Mouse (Mus musculus) liver, embryonic 14.5 days (tissue): ENCODE results near the gene Dnah14. TPM values are rescaled to one million over a fixed set of nuclear protein-coding genes. Genes with fewer than 3 reads are reported as not detected.

ENCODE experiments used
- ATAC-seq: fragments of 200-750 bp; cut with Nextera tagmentation; 2 replicates; pipeline ENCODE4 v1.8.0; 2017; ENCODE audit warnings: moderate number of reproducible peaks, mild to moderate bottlenecking, moderate library complexity; ENCODE audit not compliant: insufficient read depth
- DNase-seq, 3 experiments: peaks; one replicate each; pipeline ENCODE4 v3.0.0-alpha.2; 2012 to 2013; ENCODE audit warnings: low read depth in 3 of 3, low spot score in 3 of 3
- H3K27ac ChIP-seq: fragments of 300-500 bp; sonication (generic); 2 replicates; pipeline ENCODE4 v1.5.1; 2014; ENCODE audit warnings: moderate library complexity, mild to moderate bottlenecking, control low read depth, inconsistent platforms
- H3K27me3 ChIP-seq: fragments of 300-500 bp; sonication (generic); 2 replicates; pipeline ENCODE4 v1.6.1; 2014; ENCODE audit warnings: mild to moderate bottlenecking, low read length, moderate library complexity; ENCODE audit not compliant: control insufficient read depth, insufficient read depth
- H3K36me3 ChIP-seq: fragments of 300-500 bp; sonication (generic); replicated peaks from 2 replicates; pipeline ENCODE4 v1.6.1; 2014; ENCODE audit warnings: low read depth; ENCODE audit not compliant: control insufficient read depth, insufficient read depth
- H3K4me1 ChIP-seq, 2 experiments: fragments of 200-500 bp in 1 of 2; fragments of 300-500 bp in 1 of 2; sonication (generic) in 1 of 2; replicated peaks; 2 replicates each; pipeline ENCODE4 v1.6.1; 2012 to 2014; ENCODE audit warnings: antibody characterized with exemption in 1 of 2, inconsistent platforms in 1 of 2, low read length in 1 of 2; ENCODE audit not compliant: control insufficient read depth in 2 of 2, insufficient read depth in 2 of 2
- H3K4me2 ChIP-seq: fragments of 300-500 bp; sonication (generic); 2 replicates; pipeline ENCODE4 v1.6.1; 2014; ENCODE audit warnings: low read depth, mild to moderate bottlenecking, control low read depth, moderate library complexity
- H3K4me3 ChIP-seq, 2 experiments: fragments of 200-500 bp in 1 of 2; fragments of 300-500 bp in 1 of 2; sonication (generic) in 1 of 2; 2 replicates each; pipeline ENCODE4 v1.5.1; 2012 to 2014; ENCODE audit warnings: low read depth in 2 of 2, low read length in 2 of 2, mild to moderate bottlenecking in 2 of 2, control low read depth in 1 of 2, inconsistent platforms in 1 of 2, moderate library complexity in 1 of 2; ENCODE audit not compliant: insufficient read depth in 1 of 2
- H3K9ac ChIP-seq: fragments of 300-500 bp; sonication (generic); replicated peaks from 2 replicates; pipeline ENCODE4 v1.6.1; 2014; ENCODE audit warnings: mild to moderate bottlenecking, control low read depth, moderate library complexity
- H3K9me3 ChIP-seq: fragments of 300-500 bp; sonication (generic); 2 replicates; pipeline ENCODE4 v1.6.1; 2016; ENCODE audit warnings: low read length, mixed read lengths; ENCODE audit not compliant: control insufficient read depth
- CTCF ChIP-seq: IDR thresholded peaks from 2 replicates; pipeline ENCODE4 v1.5.1; 2016; ENCODE audit warnings: antibody characterized with exemption, low read depth, control low read depth
- EP300 ChIP-seq: IDR thresholded peaks from 2 replicates; pipeline ENCODE4 v1.6.1; 2016; ENCODE audit warnings: antibody characterized with exemption, low read depth
- WGBS: fragments of 180-500 bp; shearing (Covaris S2); extraction: QIAGEN DNeasy Blood & Tissue Kit; methylation state at CpG from one replicate; pipeline ENCODE4 v1.1.7; 2014; ENCODE audit not compliant: insufficient replicate concordance; 5-methylcytosine and 5-hydroxymethylcytosine counted together
- polyA plus RNA-seq, 2 experiments: library from polyadenylated mRNA; depleted of rRNA in 1 of 2; stranded (reverse) in 1 of 2; unstranded in 1 of 2; fragments of >200 nt; fragmentation: Nextera tagmentation in 1 of 2; extraction: Ambion mirVana in 1 of 2; gene quantifications; 2 replicates each; pipeline versions ENCODE4 v1.2.1 to v1.2.3; 2012 to 2014

The Dnah14 gene
- polyA plus RNA-seq, 2 experiments = 0.03 to 5.0 TPM

GRCm38 (mm10) chr1:181561768-181562444 lies 14.5 kb upstream of the Dnah14 start:
- Histone ChIP-seq H3K9me3 (no peaks in the 10 kb centered on the region), H3K36me3 (no peaks in the 10 kb centered on the region), H3K4me1 (no peaks in the 10 kb centered on the region), H3K4me3 (no peak overlapping the region), H3K27ac (no peak overlapping the region), H3K4me2 (no peak overlapping the region), H3K27me3 (no peaks in the 10 kb centered on the region), H3K9ac (no peak overlapping the region)
- DNase-seq = no peak
- TF ChIP-seq EP300 (no peak), CTCF (no peak)
- 31% methylated on average over 8 of the region's 8 CpGs for WGBS
- ATAC-seq = no peak

GRCm38 (mm10) chr1:181569447-181569846 lies 6.9 kb upstream of the Dnah14 start:
- 55% methylated on average over 9 of the region's 9 CpGs for WGBS
- H3K4me2 ChIP-seq = no peak overlapping the region
- DNase-seq = no peak
- no peaks in the 10 kb centered on the region for H3K4me1 ChIP-seq
- H3K9ac ChIP-seq = no peak overlapping the region
- no peak for ATAC-seq
- no peak overlapping the region for H3K4me3 ChIP-seq
- TF ChIP-seq CTCF = no peak
- no peak for TF ChIP-seq EP300
- no peaks in the 10 kb centered on the region for H3K9me3 ChIP-seq
- H3K27me3 ChIP-seq = no peaks in the 10 kb centered on the region
- H3K27ac ChIP-seq = no peak overlapping the region
- no peaks in the 10 kb centered on the region for H3K36me3 ChIP-seq

GRCm38 (mm10) chr1:181583152-181583551 lies 6.8 kb downstream of the Dnah14 start:
- no peaks in the 10 kb centered on the region for H3K27me3 ChIP-seq
- no peaks in the 10 kb centered on the region for H3K9me3 ChIP-seq
- no peak overlapping the region for H3K4me3 ChIP-seq
- DNase-seq (no peak), ATAC-seq (no peak)
- no peak for TF ChIP-seq CTCF
- TF ChIP-seq EP300 = no peak
- no peaks in the 10 kb centered on the region for H3K36me3 ChIP-seq
- no peak overlapping the region for H3K27ac ChIP-seq
- no peaks in the 10 kb centered on the region for H3K4me1 ChIP-seq
- 48% methylated on average over 8 of the region's 8 CpGs for WGBS
- no peak overlapping the region for H3K4me2 ChIP-seq
- no peak overlapping the region for H3K9ac ChIP-seq

GRCm38 (mm10) chr1:181589116-181589515 lies 12.8 kb downstream of the Dnah14 start:
- 73% methylated on average over 6 of the region's 6 CpGs for WGBS
- Histone ChIP-seq H3K9me3 (no peaks in the 10 kb centered on the region), H3K9ac (no peak overlapping the region), H3K4me3 (no peak overlapping the region), H3K4me2 (no peak overlapping the region), H3K36me3 (no peaks in the 10 kb centered on the region), H3K27ac (no peak overlapping the region), H3K27me3 (no peaks in the 10 kb centered on the region), H3K4me1 (no peaks in the 10 kb centered on the region)
- DNase-seq (no peak), ATAC-seq (no peak)
- TF ChIP-seq EP300 (no peak), CTCF (no peak)

- DNase-seq = no peak
- no peaks in the 10 kb centered on the region for H3K9me3 ChIP-seq
- H3K4me2 ChIP-seq = no peak overlapping the region
- H3K27ac ChIP-seq = no peak overlapping the region
- H3K4me3 ChIP-seq = no peak overlapping the region
- H3K4me1 ChIP-seq = no peaks in the 10 kb centered on the region
- H3K9ac ChIP-seq = no peak overlapping the region
- no peak for ATAC-seq
- 50% methylated on average over 4 of the region's 4 CpGs for WGBS
- no peaks in the 10 kb centered on the region for H3K36me3 ChIP-seq
- no peaks in the 10 kb centered on the region for H3K27me3 ChIP-seq
- no peak for TF ChIP-seq EP300
- TF ChIP-seq CTCF = no peak
Measured at GRCm38 (mm10) chr1:181599376-181599775, 23.0 kb downstream of the Dnah14 start.
